Mouse (Mus musculus) urinary bladder, postnatal 25 days (tissue): Measurements from ENCODE around the gene Ces4a.
"Not testable (repeated sequence)": the region's sequence is repeated elsewhere in the genome, so short reads cannot be mapped to it uniquely, and the experiment has no call there.

Experiments
- DNase-seq: peaks from one replicate; pipeline ENCODE4 v3.0.0; 2022; ENCODE audit warnings: low spot score

The Ces4a gene

DNA sequence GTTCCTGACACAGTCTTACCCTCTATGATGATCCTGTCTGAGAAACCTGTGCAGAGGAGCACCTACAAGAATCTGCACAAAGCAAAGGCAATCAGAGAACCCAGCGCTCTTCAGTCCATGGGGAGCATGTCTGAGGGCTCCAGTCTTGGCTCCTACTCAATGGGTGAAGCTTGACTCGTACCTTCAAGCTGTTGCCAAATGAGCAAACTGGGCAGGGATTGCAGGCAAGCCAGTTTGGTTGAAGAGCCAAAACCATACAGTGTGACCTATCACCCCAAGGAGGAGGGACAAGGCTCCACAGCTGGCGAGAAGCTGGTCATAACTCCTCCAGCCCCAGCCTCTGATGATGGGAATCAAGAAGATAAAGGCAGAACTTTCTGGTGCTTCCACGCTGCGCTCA, at the start of gene Ces4a:
Ces4a (plus strand) TSS at position 292 of the 400 bp plus-strand sequence.
- no peak for DNase-seq

DNA sequence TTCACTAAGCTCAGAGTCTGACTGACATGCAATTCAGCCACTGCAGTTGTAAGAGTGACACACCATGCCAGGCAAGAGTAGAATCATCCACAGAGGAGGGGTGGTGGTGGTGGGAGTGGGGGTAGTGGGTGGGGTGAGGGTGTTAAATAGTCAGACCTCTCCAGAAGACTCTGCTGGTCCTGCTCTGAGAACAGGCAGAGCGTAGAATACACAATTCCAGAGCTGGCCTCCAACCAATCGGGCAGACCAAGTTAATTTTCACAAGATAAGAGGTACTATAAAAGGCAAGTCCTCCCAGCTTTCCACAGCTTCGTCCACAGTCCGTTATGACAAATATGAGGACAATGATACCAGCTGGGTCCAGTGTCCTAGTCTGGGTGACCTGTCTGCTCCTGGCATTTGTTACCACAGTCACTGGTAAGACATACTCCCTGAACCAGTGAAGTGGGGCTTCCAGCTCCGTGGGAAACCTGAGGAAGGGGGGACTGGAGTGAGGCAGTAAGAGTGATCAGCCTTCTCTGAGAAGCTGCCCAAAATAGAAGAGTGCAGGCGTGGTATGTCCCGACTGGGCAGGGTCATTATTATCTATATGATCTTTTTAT, 48.0 kb upstream of the Ces4a start, which contains the start of gene Ces3b:
Ces3b (plus strand) TSS at position 305 of the 602 bp plus-strand sequence.
- no peak for DNase-seq

DNA sequence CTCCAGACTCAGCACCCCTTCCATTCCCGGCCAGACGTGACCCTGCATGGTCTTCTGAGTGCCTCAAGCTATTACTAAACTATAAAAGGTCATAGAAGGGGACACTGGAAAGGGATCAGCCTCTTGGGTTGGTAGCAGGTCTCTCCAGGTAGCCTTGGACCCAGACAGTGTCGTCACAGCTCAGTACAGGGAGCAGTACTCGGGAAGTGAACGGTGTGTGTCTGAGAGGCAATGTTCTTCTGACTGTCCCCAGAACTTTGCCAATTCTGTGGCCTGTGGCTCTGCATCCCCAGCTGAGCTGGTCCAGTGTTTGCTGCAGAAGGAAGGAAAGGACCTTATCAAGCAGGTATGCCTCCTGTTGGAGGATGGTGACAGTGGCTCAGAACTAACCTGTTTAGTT, 43.4 kb upstream of the Ces4a start:
- not testable (repeated sequence) for DNase-seq

DNA sequence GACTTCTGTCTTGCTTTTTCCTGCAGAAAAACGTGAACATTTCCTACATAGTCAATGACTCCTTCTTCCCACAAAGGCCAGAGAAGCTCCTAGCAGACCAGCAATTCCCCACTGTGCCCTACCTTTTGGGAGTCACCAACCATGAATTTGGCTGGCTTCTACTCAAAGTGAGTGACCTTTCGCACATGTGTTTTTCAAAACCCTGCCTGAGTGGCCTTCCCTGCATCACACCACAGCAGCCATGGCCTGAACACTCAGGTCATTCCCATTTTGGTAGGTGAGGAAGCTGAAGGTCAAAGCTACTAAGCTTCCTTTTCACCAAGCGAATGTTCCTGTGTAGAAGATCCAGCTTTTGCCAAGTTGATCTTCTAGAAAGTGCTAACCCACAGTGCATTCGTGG, 43.0 kb upstream of the Ces4a start:
- no peak for DNase-seq

DNA sequence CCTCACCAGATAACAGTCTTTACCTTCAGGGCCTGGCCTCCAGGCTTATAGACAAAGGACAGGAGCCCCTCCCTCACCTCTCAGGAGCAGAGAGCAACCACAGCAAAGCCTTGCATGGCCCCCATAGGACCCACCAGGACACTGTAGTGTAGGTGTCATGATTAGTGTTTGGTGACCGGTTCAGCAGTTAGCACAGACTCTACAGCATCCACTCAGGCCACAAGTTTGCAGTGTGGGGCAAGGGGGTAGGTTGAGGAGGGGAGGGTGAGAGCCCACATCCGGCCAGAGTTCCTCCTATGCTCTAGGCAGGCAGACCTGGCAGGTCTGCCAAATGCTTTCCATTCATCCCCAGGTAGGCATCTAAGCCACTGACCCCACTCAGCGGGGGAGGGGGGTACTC, 37.6 kb upstream of the Ces4a start:
- DNase-seq: no peak

DNA sequence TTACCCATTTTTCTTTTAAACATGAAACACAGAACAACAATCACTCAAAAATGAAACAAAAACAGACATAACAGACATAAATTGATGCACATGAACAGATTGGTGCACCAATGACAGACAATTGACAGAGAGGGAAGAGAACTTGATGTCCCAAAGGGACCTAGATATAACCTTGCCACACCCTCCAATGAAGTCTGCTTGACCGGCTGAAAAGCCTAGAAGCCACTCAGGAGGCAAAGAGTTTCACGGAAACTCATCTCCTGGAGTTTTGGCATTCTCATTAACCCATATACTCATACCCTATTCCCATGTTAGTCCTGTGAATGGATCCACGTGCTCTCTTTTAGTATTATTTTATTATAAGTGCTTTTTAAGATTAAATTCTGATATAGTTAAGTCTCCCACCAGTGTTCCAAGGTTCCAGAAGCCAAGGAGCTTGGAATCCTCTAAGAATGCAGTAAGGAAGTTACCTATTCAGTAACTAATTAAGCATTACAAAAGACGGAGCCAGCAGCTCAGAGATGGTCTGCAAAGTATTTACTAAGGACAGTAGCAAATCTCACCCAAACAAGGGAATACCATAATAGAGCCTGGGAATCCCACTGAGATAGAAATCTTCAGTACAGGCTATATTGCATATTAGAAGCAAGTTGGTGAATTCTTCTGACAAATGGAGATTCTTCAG, 29.4 kb upstream of the Ces4a start:
- DNase-seq: not testable (repeated sequence)

DNA sequence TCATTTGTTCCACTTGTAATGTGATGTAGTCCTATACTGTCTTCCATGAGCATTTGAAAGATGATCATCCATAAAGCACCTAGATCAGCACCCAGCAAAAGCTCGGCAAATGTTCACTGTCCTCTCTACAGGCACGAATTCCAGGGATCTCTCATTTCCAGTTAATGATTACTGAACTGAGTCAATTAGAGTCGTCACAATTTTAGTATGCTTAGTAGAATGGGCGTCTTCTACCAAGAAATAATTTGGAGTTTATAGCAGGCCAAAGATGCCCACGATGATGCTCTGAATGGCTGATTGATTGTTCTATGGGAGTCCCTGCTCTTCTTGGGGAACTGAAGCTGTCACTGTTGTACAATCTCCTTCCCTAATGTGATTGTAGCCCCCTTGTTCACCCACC, 27.9 kb upstream of the Ces4a start:
- DNase-seq: not testable (repeated sequence)

DNA sequence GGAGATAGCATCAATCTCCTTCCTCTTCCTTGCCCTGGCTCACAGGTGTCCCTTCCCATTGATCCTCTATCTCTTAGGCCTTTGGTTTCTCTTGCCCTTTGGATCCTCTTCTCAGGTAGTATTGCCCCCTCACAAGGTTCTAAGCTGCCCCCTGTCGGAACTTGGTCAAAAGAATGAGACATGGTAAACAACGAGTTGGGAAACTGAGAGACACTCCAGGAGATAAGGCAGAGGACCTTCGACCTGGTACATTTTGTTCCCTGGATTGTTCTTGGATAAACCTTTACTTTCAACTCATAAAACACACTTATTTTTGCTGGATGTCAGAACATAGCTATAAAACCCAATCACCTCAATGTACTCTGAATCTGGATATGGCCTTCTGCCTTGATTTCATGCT, 27.4 kb upstream of the Ces4a start:
- no peak for DNase-seq

DNA sequence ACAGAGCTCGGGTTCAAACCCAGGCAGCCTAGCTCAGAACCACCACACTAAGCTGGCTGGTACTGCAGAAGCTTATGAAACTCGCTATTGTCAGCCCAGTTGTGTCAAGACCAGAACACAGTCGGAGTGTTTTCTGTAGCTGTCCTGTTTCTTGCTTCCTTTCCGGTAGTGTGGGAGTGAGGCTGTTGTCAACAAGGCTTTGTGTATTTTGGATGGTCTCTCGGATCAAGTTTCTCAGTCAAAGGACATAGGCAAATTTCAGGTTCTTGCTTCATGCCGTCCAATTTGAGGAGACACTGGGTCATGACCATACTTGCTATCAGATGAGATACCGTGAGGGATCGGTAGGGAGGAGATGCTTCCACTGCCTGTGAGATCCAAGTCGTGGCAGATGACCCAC, 1.7 kb upstream of the Ces4a start:
- no peak for DNase-seq

DNA sequence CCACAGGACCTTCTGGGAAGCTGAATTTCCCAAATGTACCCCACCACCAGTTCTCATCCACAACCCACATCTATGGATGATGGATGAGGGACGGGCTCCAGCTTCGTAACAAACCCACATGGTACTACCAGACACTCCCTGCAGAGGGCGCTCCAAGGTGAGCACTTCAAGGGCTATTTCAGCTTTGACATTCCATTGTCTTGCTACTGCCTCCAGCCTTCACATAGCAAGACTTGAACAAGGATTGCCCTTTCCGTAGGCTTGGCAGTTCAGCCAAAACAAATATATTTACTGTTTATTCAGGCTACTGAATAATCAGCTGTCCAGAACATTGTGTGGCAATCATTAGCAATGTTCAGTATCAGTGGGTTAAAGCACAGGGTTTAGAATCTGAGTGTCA, 6.8 kb downstream of the Ces4a start:
- peak; percentile 70 for DNase-seq

DNA sequence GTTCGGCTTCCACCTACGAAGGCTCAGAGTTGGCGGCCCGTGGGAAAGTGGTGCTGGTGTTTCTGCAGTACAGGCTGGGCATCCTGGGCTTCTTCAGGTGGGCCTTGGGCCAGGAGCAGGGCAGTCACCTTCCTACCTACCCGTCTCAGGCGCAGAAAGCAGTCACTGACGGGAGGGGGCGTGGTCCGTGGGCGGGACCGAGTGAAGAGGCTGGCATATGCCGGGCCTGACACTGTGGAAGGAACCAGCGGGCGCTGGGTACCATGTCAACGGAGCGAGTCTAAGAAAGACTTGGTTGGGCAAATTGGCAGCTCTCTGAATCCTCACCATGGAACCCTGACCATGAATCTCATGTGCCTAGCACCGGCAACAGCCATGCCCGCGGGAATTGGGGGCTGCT, 10.8 kb downstream of the Ces4a start:
- no peak for DNase-seq

DNA sequence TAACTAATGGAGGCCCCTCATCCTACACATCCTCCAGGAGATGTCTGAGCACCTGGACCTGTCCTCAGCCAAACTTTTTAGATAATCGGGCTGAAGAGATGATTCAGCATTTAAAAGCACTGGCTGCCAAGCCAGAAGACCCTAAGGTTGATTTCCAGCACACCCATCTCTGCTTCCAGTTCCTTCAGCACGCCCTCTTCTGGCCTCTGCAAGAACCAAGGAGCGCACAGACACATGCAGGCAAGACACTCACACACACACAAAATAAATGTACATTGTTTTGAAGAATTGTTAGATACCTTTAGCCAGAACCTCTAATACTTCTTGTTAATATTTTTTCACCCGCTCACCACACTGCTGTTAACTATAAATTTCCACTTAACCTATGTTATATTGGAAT, 20.1 kb downstream of the Ces4a start:
- no peak for DNase-seq

DNA sequence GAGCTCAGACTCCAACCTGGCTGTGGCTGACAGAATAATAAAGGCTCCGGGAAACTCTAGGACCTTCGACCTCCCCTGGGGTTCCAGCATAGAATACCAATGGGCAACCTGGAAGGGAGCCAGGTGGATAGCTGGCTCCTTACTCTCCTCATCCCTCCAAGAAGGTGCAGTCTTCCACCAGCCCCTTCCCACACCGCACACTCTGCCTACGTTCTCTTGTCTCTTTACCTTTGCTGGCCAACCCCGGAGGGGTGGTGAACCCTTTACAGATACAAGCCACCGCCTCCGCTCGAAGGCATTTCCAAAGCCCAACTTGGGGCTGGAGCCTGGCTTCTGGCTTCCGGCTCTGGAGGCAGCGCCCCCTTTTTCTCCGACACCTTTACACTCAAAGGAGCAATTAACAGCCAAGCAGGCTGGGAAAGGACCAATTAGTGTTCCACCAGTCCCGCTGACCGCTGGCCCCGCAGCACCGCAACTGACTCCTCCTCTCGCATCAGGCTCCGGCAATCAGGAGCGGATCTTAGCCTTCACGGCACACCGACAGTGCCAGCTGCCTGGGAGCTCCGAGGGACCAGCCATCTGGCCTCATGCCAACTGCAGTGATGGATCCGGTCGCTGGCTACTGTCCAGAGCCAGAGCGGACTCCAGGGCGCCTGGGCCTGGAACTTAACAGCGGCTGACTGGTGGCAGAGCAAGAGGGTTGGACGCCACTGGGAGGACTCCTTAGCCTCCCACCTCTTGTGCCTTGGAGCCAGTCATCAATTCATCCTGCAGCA, 21.2 kb downstream of the Ces4a start:
- DNase-seq: peak; percentile 44

DNA sequence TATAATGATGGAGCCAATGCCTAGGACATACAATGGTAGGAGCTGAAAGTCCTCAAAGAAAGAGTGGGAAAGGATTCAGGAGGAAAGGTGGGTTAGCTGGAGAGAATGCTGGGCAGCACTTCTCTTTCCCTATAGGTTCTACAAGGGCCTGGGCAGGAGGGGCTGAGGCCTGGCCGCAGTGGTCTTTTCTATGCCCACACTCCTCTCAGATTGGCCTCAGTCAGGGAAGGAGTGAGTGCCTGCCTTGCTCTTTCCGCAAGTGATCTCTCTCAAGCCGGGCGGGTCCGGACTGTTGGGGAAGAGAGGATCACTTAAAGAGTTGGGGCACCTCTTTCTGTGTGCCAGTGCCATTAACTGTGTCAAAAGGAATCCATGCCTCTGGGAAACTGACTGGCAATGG, 22.7 kb downstream of the Ces4a start:
- no peak for DNase-seq

DNA sequence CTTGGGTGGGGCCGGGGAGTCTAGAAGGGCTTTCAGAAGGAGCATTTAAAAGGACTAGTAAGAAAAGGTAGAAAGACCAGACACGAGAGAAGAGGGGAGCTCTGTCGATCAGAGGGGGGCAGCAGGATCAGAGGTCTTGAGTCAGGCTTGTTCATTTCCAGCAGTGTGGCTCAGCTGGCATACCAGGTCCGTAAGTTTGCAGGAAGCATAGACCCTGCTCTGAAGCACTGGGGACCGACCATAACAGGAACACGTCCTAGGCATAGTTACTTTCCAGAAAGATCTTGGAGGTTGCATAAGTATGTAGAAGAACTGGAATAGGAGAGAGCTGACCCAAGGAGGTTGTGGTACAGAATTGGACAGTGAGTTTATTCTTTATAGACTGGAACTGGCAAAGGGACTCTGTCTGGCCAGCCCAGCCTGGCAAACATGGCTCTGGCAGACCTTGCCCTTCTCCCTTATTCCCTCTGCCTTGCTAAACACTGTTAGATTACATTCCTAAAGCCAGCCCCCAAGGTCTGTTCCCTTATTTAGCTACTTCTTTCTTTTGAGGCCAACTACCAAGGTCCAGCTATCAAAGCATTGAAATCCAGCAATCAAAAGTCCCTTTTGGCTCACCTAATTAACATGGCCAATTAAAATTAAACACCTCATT, 23.6 kb downstream of the Ces4a start:
- no peak for DNase-seq

DNA sequence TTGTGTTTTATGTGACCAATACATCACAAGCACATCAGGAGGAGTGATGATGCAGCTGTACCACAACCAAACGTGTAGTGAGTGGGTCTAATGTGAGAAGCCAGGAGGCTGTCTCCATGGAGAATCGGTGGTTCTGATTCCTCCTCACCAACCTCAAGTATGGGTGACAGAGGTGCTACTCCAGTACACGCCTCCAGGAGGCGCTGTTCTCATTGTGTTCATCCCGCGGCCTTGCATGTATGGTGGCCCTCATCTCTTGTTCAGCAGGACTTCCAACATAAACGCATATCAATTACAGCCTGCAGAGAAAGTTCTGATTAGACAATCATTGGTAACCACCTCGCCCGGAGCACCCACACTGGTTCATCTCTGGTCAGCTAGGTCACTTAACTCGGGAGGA, 26.0 kb downstream of the Ces4a start:
- no peak for DNase-seq

DNA sequence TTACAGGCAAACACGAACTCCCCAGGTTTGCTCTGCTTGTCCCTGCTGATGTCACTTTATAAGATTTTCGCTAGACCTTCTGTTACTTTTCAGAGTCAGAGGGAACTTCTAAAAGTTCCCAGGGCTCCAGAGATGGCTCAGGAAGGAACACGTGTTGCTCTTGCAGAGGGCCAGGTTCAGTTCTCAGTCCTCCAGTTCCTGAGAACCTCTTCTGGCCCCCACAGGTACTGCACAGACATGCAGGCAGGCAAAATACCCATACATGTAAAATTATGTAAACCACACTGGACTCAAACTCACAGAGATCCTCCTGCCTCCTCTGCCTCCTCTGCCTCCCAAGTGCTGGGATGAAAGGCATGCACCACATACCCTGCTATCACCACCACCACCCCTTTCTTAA, 26.5 kb downstream of the Ces4a start:
- no peak for DNase-seq

DNA sequence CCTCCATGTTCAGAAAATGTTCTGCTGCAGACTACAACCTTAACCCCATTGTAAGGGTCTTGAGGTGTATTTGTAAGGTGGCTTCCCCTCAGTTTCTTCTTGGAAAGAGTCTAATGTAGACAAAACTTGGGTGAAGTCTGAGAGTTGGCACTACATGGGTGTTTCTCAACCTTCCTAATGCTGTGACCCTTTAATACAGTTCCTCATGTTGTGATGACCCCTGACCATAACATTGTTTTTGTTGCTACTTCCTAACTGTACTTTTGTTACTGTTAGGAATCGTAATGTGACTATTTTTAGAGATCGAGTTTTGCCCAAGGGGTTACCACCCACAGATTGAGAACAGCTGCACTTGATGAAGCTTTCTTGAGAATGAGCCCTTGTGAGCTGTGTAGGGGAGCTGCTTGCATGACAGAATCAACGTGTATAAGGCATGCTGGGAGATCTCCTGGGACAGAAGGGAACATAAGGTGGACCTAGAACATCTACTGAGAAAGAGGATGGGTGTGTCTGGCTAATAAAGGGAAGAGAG, 29.6 kb downstream of the Ces4a start:
- DNase-seq: no peak

DNA sequence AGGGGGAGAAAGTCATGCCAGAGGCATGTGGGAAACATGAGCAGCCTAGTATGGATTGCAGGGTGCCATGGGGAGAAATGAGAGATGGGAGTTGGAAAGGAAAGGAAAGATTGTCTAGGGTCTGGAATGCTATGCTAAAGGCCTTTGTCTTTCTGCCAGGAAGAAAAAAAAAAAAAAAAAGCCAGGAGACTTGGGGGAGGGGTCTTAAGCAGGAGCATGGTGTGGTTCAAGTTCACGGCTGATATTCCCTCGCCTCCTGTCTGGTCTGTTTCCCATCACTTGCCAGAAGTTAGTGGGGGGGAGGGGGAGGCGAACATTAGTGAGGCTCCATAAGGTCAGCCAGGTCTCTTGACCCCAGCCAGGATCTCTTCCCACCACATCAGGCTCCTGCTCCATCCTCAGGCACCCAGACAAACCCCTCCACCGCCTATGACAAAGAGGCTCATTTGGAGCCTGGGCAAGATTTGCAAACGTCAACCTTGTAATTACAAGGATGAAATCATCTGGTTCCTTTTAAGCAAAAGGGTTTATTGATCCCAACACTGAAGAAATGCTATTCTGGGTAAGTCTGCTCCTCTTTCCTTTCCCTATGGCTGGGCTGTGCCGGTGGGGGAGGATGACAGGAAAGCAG, 32.8 kb downstream of the Ces4a start:
- DNase-seq: no peak

DNA sequence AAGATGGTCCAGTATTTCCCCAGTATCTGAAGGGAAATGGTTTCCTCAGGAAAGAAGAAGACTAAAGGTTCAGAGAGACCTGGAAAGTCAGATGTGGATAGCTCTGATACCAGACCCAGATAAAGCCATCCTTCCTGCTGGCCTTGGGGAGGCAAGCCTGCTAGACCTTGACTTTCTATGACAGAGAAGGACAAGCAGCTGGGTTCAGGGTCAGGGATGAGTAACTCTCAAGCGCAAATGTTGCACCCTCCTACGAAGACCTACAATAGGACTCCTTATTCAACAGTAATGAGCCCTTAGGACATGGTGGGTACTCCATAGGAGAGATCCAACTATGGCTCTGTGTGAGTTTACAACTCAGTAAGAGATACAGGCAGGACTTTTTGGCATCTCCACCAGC, 33.6 kb downstream of the Ces4a start:
- no peak for DNase-seq

DNA sequence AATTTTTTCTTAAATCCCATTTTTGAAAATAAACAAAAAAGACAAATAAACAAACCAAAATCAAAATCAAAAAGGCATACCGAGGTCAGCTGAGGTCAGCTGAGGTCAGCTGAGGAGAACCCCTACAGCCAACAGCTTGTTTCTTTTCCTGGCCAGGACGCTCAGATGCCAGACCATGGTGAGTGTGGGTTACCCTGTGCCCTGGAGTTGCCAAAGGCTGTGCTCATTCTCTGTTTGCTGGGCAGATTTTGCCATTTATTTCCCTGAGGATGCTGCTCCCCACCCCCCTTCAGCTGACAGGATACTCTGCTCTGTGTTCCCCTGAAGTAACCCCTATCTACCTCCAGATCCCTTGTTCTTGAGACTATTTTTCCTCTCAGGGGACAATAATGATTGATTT, 35.5 kb downstream of the Ces4a start:
- DNase-seq: no peak

DNA sequence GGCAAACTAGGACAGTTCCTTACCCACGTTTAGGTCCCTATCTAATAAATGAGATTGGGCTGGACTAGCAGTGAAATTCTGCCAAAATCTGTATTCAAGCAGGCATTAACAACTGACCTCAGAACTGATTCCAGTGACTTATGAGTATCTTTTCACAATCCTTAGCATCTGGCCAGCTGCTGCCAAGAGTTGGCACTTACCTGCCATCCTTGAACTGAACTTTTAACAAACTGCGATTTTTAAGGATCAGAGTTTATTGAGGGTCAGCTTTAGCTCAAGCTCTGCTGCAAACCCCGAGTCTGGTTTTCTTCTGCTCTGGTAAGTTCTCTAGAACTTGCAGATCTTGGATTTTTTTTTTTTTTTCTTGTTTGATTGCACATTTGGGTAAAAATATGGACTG, 38.0 kb downstream of the Ces4a start:
- DNase-seq: no peak
